In genomic region chr10:21196646-21197116, GRCm38 (mm10) we compare ENCODE assay signal across 1 mouse cellular context.
TF ChIP-seq lines count a peak whose summit lies in the region.

No protein-coding gene starts in this region.

TF ChIP-seq in MEL, 35 proteins besides CTCF, POLR2A, EP300 and RAD21 (continued from another document):
- peak; percentile 100 for TF ChIP-seq TCF12 (IDR thresholded peaks at IDR 0.05; ENCODE audit: low read depth, low read length)
- TF ChIP-seq CHD2 (IDR thresholded peaks at IDR 0.05; ENCODE audit: low read length): no peak
- TF ChIP-seq POLR2AphosphoS2 (IDR thresholded peaks at IDR 0.05; ENCODE audit: low read length): peak; percentile 70
- TF ChIP-seq ZKSCAN1 (IDR thresholded peaks at IDR 0.05; ENCODE audit: low read depth, low read length): no peak
- no peak; the same call in 1 of the 2 replicates for TF ChIP-seq MAFK (IDR thresholded peaks at IDR 0.05; ENCODE audit: borderline replicate concordance, low read depth, low read length)
- peak; percentile 53 for TF ChIP-seq TBP (IDR thresholded peaks at IDR 0.05; ENCODE audit: low read depth, low read length)
- TF ChIP-seq JUND (IDR thresholded peaks at IDR 0.05; ENCODE audit: low read depth, low read length): peak; percentile 75; the same call in 1 of the 2 replicates
